Mouse (Mus musculus) neural tube, embryonic 11.5 days (tissue): ENCODE results near the gene Ube2i. TPM values are rescaled to one million over a fixed set of nuclear protein-coding genes. Genes with fewer than 3 reads are reported as not detected.
A peak's percentile ranks its signal among the peaks of the same experiment; 100 is the strongest.

ENCODE experiments used
- ATAC-seq: fragments of 200-750 bp; cut with Nextera tagmentation; 2 replicates; pipeline ENCODE4 v1.8.0; 2017; ENCODE audit warnings: moderate number of reproducible peaks, mild to moderate bottlenecking, moderate TSS enrichment, moderate library complexity; ENCODE audit not compliant: insufficient read depth, low FRiP score, low TSS enrichment
- DNase-seq: peaks from one replicate; pipeline ENCODE4 v3.0.0-alpha.2; 2015; ENCODE audit warnings: low spot score
- H3K27ac ChIP-seq: fragments of 300-500 bp; sonication (generic); 2 replicates; pipeline ENCODE4 v1.5.1; 2014; ENCODE audit warnings: low read depth, mild to moderate bottlenecking, low read length
- H3K27me3 ChIP-seq: fragments of 300-500 bp; sonication (generic); 2 replicates; pipeline ENCODE4 v1.6.1; 2014; ENCODE audit warnings: mild to moderate bottlenecking, low read length, mixed read lengths; ENCODE audit not compliant: control insufficient read depth, insufficient read depth
- H3K36me3 ChIP-seq: fragments of 300-500 bp; sonication (generic); 2 replicates; pipeline ENCODE4 v1.6.1; 2014; ENCODE audit warnings: mild to moderate bottlenecking, low read length, moderate library complexity, mixed read lengths; ENCODE audit not compliant: control insufficient read depth, insufficient read depth
- H3K4me1 ChIP-seq: fragments of 300-500 bp; sonication (generic); 2 replicates; pipeline ENCODE4 v1.6.1; 2014; ENCODE audit warnings: low read length, mixed read lengths; ENCODE audit not compliant: control insufficient read depth, insufficient read depth
- H3K4me2 ChIP-seq: fragments of 300-500 bp; sonication (generic); 2 replicates; pipeline ENCODE4 v1.6.1; 2014; ENCODE audit warnings: low read depth, mild to moderate bottlenecking, moderate library complexity
- H3K4me3 ChIP-seq: fragments of 300-500 bp; sonication (generic); 2 replicates; pipeline ENCODE4 v1.5.1; 2014; ENCODE audit warnings: low read depth, low read length
- H3K9ac ChIP-seq: fragments of 300-500 bp; sonication (generic); 2 replicates; pipeline ENCODE4 v1.6.1; 2014; ENCODE audit warnings: mild to moderate bottlenecking, low read length
- H3K9me3 ChIP-seq: fragments of 300-500 bp; sonication (generic); 2 replicates; pipeline ENCODE4 v1.6.1; 2016; ENCODE audit warnings: low read length; ENCODE audit not compliant: control insufficient read depth
- WGBS: fragments of 180-500 bp; shearing (Covaris S2); extraction: QIAGEN DNeasy Blood & Tissue Kit; methylation state at CpG from one replicate; pipeline ENCODE4 v1.1.7; 2014; 5-methylcytosine and 5-hydroxymethylcytosine counted together
- polyA plus RNA-seq: library from polyadenylated mRNA; unstranded; fragments of >200 nt; fragmentation: Nextera tagmentation; extraction: Ambion mirVana; gene quantifications from 2 replicates; pipeline ENCODE4 v1.2.1, GENCODE M21; 2014

Ube2i gene
- polyA plus RNA-seq, 1 experiment from 2014 or later, result 774 TPM

DNA sequence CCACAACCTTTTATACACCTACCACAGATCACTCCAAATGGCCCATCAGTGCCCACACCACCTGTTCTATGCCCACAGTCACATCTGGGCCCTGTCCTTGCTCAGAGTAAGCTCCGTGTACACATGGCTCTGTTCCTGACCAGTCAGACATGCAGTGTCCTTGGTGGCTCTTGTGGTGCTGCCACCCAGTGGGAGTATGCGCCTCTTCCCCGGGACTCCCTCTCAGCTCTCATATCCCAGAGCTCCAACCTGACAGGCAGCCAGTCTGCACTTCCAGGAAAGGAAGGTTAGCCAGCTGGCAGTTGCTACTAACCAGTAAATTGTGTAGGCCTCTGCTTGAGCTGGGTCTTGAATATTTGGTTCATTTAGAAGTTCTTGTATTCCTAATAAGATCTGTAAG is 10.0 kb downstream of the Ube2i start:
- no peak for ATAC-seq
- no peak overlapping the region for H3K4me2 ChIP-seq
- WGBS, result 79% methylated on average over 3 of the region's 3 CpGs
- no peaks in the 10 kb centered on the region for H3K27me3 ChIP-seq
- no peak overlapping the region for H3K9ac ChIP-seq
- no peaks in the 10 kb centered on the region for H3K4me1 ChIP-seq
- no peaks in the 10 kb centered on the region for H3K9me3 ChIP-seq
- no peak overlapping the region for H3K4me3 ChIP-seq
- peaks cover 56% of the 10 kb centered on the region for H3K36me3 ChIP-seq
- no peak for DNase-seq
- no peak overlapping the region for H3K27ac ChIP-seq

DNA sequence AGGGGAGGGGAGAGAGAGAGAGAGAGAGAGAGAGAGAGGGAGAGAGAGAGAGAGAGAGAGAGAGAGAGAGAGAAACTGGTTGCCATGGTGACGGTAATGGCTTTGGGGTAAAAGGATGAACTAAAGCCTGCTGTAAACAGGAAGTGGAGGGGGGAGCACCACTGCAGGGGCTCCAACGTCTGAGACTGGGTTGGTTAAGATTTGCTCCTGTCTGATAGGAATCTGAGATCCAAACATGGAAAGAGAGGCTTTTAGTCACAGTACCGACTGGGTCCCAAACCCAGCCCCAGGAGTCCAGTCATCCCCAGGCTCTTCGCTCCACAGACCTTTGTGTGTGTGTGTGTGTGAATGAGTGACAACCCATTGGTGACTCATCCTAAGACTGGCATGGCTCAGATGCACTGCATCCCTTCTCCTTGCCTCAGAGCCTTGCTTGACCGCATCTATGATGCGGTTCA is 16.6 kb downstream of the Ube2i start:
- peak; percentile 19 for DNase-seq
- peaks cover 17% of the 10 kb centered on the region for H3K27me3 ChIP-seq
- no peak overlapping the region for H3K4me3 ChIP-seq
- no peak for ATAC-seq
- no peaks in the 10 kb centered on the region for H3K9me3 ChIP-seq
- peaks cover 2% of the 10 kb centered on the region for H3K36me3 ChIP-seq
- no peak overlapping the region for H3K4me2 ChIP-seq
- no peak overlapping the region for H3K9ac ChIP-seq
- H3K27ac ChIP-seq, result no peak overlapping the region
- 72% methylated on average over 6 of the region's 6 CpGs for WGBS
- peaks cover 17% of the 10 kb centered on the region for H3K4me1 ChIP-seq

DNA sequence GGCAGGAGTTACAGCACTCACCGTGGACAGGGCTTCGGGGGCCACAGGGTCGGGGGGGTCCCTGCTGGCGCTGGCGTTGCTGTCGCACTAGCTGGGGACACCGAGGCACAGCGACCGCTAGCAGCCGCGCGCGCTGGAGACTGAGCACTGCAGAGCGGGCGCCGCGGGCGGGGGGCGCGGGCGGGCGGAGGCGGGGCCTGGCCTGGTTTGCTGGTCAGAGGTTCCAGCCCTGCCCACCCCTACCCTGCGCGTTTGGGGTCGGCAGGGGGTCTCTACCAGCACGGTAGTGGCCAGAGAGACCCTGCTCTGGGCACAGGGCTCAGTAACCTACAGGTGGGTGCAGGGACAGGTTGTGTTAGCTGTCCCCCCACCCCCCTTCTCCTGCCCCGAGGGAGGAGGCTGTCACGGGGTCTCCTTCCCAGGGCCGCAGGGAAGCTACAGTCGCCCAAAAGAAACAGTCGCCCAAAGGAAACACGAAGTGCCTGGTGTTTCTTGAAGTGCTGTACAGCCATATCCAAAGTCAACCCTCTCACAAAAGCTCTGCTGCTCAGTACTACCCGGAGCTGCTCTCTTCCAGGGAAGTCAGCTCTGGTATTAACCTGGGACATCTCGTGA is 18.2 kb downstream of the Ube2i start, which contains the start of gene Baiap3:
Gene Baiap3, minus strand, starts transcription at position 225 of the 615 bp plus-strand sequence.
- ATAC-seq (peak; percentile 70), DNase-seq (peak; percentile 23)

DNA sequence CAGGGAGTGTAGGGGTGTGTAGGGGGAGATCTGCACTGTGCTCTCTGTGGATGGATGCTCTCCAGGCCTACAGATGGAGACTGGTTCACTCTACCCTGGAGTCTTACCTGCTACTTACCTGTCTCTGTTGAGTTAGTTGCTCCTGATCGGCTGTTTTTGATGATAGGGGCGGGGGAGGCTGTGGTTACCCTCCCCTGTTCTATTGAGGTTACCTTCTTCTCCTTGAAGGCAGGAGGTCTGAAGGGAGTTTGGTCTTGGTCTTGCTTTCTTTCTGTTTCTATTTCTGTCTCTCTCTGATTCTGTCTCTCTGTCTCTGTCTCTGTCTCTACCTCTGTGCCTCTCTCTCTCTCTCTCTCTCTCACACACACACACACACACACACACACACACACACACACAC is 19.3 kb downstream of the Ube2i start:
- H3K9me3 ChIP-seq, result no peaks in the 10 kb centered on the region
- H3K4me1 ChIP-seq, result peaks cover 18% of the 10 kb centered on the region
- no peak overlapping the region for H3K4me3 ChIP-seq
- peaks cover 17% of the 10 kb centered on the region for H3K27me3 ChIP-seq
- 64% methylated on average over 2 of the region's 2 CpGs for WGBS
- ATAC-seq (no peak), DNase-seq (no peak)
- H3K27ac ChIP-seq, result no peak overlapping the region
- no peak overlapping the region for H3K9ac ChIP-seq
- H3K36me3 ChIP-seq, result no peaks in the 10 kb centered on the region
- no peak overlapping the region for H3K4me2 ChIP-seq

More for the DNA sequence above, 18.2 kb downstream of the Ube2i start, which contains the start of gene Baiap3:
- 5% methylated on average over 31 of the region's 35 CpGs for WGBS
- Histone ChIP-seq H3K27ac (no peak within 1 kb of the TSS), H3K4me2 (peak within 1 kb of the TSS; percentile 42), H3K9ac (peak within 1 kb of the TSS; percentile 37; the same call in 1 of the 2 replicates), H3K27me3 (peaks cover 17% of the 10 kb centered on the region), H3K36me3 (no peaks in the 10 kb centered on the region), H3K4me3 (peak within 1 kb of the TSS; percentile 27), H3K9me3 (no peaks in the 10 kb centered on the region), H3K4me1 (peaks cover 18% of the 10 kb centered on the region)

DNA sequence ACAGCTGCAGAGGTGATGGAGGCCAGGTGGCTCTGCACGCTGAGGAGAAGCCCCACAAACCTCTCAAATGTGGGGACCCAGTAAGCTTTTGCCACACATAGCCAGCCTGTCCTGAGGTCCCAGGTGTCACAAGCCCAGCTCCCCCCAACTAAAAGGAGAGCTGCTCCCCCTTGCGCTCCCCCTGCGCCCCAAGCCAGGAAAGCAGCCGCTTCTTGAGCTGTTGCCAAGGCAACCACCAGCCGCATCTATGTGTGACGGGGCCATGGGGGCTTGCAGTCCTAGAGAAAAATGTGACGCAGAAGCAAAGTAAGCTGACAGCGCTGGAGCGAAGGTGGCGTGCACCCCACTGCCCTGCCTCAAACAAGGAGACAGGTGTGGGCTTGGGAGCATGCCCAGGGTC is 20.7 kb downstream of the Ube2i start:
- DNase-seq, result peak; percentile 29
- peaks cover 17% of the 10 kb centered on the region for H3K27me3 ChIP-seq
- WGBS, result 34% methylated on average over 10 of the region's 10 CpGs
- peaks cover 18% of the 10 kb centered on the region for H3K4me1 ChIP-seq
- ATAC-seq, result no peak
- H3K27ac ChIP-seq, result no peak overlapping the region
- peak overlapping the region; percentile 29; the same call in 1 of the 2 replicates for H3K9ac ChIP-seq
- H3K9me3 ChIP-seq, result no peaks in the 10 kb centered on the region
- no peaks in the 10 kb centered on the region for H3K36me3 ChIP-seq
- no peak overlapping the region for H3K4me3 ChIP-seq
- 0 out of 2 replicates have a peak overlapping the region, but pooled peaks have one; percentile 9 for H3K4me2 ChIP-seq

DNA sequence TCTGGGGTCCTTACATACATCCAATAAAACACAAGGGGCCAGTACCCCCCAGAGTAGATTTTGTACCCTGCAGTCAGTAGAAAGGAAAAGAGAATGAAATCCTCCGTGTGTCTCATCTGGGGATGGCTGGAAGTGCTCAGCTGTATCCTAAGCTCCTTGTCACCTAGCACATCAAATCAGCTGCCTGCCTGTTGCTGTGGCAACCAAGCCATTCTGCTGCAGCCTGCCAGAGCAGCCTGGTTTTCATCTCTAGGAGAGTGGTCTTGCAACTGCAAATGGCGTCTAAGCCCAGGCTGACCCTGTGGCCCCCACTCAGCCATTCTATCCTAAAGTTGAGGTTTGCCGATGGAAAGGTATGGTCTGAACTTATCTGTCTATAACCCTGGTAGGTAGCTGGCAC is 21.8 kb downstream of the Ube2i start:
- DNase-seq (peak; percentile 24), ATAC-seq (no peak)

DNA sequence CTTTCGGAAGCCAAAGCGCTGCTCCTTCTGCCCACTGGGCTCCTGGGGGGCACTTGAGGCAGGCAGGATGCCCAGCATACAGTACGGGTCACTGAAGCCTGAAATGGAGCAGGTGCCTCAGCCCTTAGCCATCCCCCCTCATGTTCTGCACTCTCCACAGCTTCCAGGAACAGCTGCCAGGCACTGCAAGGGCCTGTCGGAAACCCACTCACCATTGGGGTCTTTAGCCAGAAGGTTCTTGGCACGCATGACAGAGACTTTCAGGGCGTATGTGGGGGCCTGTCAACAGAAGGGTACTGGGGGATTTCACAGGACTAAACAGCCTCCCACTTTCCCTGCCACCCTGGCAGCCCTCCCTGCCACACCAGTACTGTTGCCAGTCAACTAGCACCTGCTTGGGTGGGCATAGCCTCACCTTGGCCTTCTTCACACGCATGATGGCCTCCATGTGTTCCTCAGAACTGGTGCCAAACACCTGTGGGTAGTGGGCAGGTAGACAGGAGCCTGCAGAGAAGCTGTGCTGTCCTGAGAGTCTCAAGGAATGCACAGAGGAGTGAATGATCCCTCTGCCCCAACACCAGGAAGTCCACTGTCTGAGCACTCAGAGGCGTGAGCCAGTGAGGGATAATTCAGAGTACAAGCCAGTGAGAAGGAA is 24.1 kb downstream of the Ube2i start:
- no peak for DNase-seq

More for the DNA sequence above, 21.8 kb downstream of the Ube2i start:
- Histone ChIP-seq H3K4me2 (no peak overlapping the region), H3K4me3 (no peak overlapping the region), H3K4me1 (peaks cover 18% of the 10 kb centered on the region), H3K27ac (no peak overlapping the region), H3K9me3 (no peaks in the 10 kb centered on the region), H3K36me3 (no peaks in the 10 kb centered on the region), H3K27me3 (peaks cover 17% of the 10 kb centered on the region), H3K9ac (no peak overlapping the region)
- 38% methylated on average over 3 of the region's 3 CpGs for WGBS

DNA sequence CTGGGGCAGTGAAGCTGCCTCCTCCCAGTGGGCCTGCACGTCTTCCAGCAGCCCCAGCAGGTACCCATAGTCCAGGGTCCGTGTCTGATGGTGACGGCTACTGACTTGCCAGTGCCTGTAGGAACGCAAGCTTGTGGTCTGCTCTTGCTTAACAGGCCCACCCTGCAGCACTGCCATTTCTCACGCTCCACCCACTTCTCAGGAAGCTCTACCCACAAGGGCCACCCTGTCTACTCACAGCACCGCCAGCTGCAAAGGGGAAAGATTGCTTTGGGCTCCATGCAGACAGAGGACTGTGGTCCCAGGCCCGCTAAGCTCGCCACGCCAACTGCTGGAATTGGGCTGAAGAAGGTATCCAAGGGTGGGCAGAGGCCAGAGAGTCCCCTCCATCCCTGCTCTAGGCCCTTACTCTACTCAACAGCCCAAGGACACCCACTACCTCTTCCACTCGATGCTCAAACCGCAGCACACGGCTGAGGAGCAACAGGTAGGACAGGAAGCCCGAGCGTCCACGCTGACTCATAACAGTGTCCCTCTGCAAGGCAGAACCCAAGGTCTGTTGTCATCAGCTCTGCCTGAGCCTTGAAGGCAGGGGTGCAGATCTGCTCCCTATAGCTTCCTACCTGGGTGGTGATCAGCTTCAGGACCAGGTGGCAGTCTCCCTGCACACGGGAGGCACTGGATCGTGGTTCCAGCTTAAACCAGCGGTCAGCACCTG is 26.2 kb downstream of the Ube2i start:
- H3K4me3 ChIP-seq, result no peak overlapping the region
- H3K36me3 ChIP-seq, result peaks cover 11% of the 10 kb centered on the region
- no peak overlapping the region for H3K4me2 ChIP-seq
- ATAC-seq (no peak), DNase-seq (no peak)
- no peak overlapping the region for H3K27ac ChIP-seq
- H3K4me1 ChIP-seq, result 0 out of 2 replicates have a peak, but pooled peaks cover 2% of the 10 kb centered on the region
- no peak overlapping the region for H3K9ac ChIP-seq
- WGBS, result 83% methylated on average over 18 of the region's 18 CpGs
- no peaks in the 10 kb centered on the region for H3K27me3 ChIP-seq
- no peaks in the 10 kb centered on the region for H3K9me3 ChIP-seq

More for the DNA sequence above, 24.1 kb downstream of the Ube2i start:
- Histone ChIP-seq H3K4me3 (no peak overlapping the region), H3K4me2 (no peak overlapping the region), H3K27me3 (peaks cover 6% of the 10 kb centered on the region), H3K9ac (no peak overlapping the region), H3K27ac (no peak overlapping the region), H3K4me1 (peaks cover 9% of the 10 kb centered on the region; the same call in 1 of the 2 replicates), H3K9me3 (no peaks in the 10 kb centered on the region), H3K36me3 (no peaks in the 10 kb centered on the region)
- ATAC-seq, result no peak
- WGBS, result 78% methylated on average over 8 of the region's 8 CpGs
